Mouse (Mus musculus): ENCODE measurements around the gene Aspscr1.

Gene Aspscr1

GRCm38 (mm10) chr11:120683536-120683935 lies 10.8 kb downstream of the Aspscr1 start:
- DNase-seq: no peak

- DNase-seq: no peak
Observed at GRCm38 (mm10) chr11:120684086-120684485, 11.3 kb downstream of the Aspscr1 start.

- no peak for DNase-seq
Observed at GRCm38 (mm10) chr11:120684660-120685059, 11.9 kb downstream of the Aspscr1 start.

- no peak for DNase-seq
Observed at GRCm38 (mm10) chr11:120686650-120687272, 14.0 kb downstream of the Aspscr1 start.

- DNase-seq: no peak
Observed at GRCm38 (mm10) chr11:120689365-120689764, 16.6 kb downstream of the Aspscr1 start.

GRCm38 (mm10) chr11:120692471-120693011 lies 19.8 kb downstream of the Aspscr1 start:
- DNase-seq: peak in 1 of 2 experiments; percentile 31

- DNase-seq: no peak
Observed at GRCm38 (mm10) chr11:120693461-120693860, 20.7 kb downstream of the Aspscr1 start.

- no peak for DNase-seq
Observed at GRCm38 (mm10) chr11:120695184-120695583, 22.4 kb downstream of the Aspscr1 start.

- DNase-seq: no peak
Observed at GRCm38 (mm10) chr11:120695641-120696040, 22.9 kb downstream of the Aspscr1 start.

GRCm38 (mm10) chr11:120696568-120696967 lies 23.8 kb downstream of the Aspscr1 start:
- no peak for DNase-seq

- no peak for DNase-seq
Observed at GRCm38 (mm10) chr11:120697741-120698140, 25.0 kb downstream of the Aspscr1 start.

- no peak for DNase-seq
Observed at GRCm38 (mm10) chr11:120703696-120704454, 31.1 kb downstream of the Aspscr1 start.

- no peak for DNase-seq
Observed at GRCm38 (mm10) chr11:120704486-120705325, 31.9 kb downstream of the Aspscr1 start.

- DNase-seq: no peak
Observed at GRCm38 (mm10) chr11:120706120-120706519, 33.3 kb downstream of the Aspscr1 start.

GRCm38 (mm10) chr11:120707225-120707624 lies 34.5 kb downstream of the Aspscr1 start:
- DNase-seq: no peak

GRCm38 (mm10) chr11:120707969-120708368 lies 35.2 kb downstream of the Aspscr1 start:
- DNase-seq: no peak

GRCm38 (mm10) chr11:120709551-120709950 lies 36.8 kb downstream of the Aspscr1 start:
- DNase-seq: no peak

GRCm38 (mm10) chr11:120710672-120711071 lies 37.9 kb downstream of the Aspscr1 start:
- DNase-seq: no peak

GRCm38 (mm10) chr11:120711980-120712604 lies 39.3 kb downstream of the Aspscr1 start:
- no peak for DNase-seq

GRCm38 (mm10) chr11:120712771-120713568 lies 40.2 kb downstream of the Aspscr1 start:
- DNase-seq: peak; percentile 59 to 74
